Mouse (Mus musculus): Measurements from ENCODE around the gene Shisa5. TPM values are rescaled to one million over a fixed set of nuclear protein-coding genes. Genes with fewer than 3 reads are reported as not detected.
A peak's percentile ranks its signal among the peaks of the same experiment; 100 is the strongest.

Shisa5 gene
- polyA plus RNA-seq, 1 experiment from 2014 or later, result 122 TPM

DNA sequence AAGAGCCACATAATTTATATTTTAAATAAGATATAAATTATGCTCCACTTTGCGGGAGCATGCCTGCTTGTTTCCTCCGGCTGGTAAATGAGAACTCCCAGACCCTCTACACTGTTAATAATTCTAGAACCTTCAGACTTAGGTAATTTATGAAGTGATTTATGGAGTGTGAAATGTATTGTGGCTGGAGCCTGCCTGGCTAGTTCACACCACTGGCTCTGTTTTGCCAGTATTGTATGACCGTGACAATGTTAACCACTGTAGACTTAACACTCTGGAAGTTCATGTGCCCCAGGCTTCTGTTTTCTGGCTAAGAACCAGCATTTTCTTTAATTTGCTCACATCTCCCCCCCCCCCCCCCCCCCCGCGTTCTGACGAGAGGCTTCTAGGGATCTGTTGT, 69.0 kb downstream of the Shisa5 start:
- DNase-seq (ENCODE audit: low spot score), result peak; percentile 78
- no peaks in the 10 kb centered on the region for H3K9me3 ChIP-seq (replicated peaks; ENCODE audit: low read length)
- no peak for TF ChIP-seq CTCF (IDR thresholded peaks at IDR 0.05; ENCODE audit: low read depth)
- peaks cover 16% of the 10 kb centered on the region for H3K4me1 ChIP-seq (replicated peaks; ENCODE audit: insufficient read depth, low read length)
- H3K9ac ChIP-seq (ENCODE audit: low read depth, low read length), result no peak overlapping the region
- peaks cover 62% of the 10 kb centered on the region for H3K36me3 ChIP-seq (ENCODE audit: insufficient read depth, low read length)
- H3K27ac ChIP-seq, result peak overlapping the region; percentile 70
- H3K27me3 ChIP-seq (ENCODE audit: insufficient read depth, low read length), result no peaks in the 10 kb centered on the region
- peak overlapping the region; percentile 21; the same call in 1 of the 2 replicates for H3K4me2 ChIP-seq (ENCODE audit: low read length)
- ATAC-seq (replicated peaks; ENCODE audit: low FRiP score, low read depth), result peak; percentile 61
- H3K4me3 ChIP-seq (replicated peaks; ENCODE audit: low read depth, low read length), result no peak overlapping the region
- 17% methylated on average over 5 of the region's 6 CpGs for WGBS

Other genes with a start within 250 kb of the Shisa5 start
- gene Nckipsd, start 230.2 kb upstream of the Shisa5 start, polyA plus RNA-seq (2015; fragmentation: Nextera tagmentation; extraction: Ambion mirVana), result 11.3 and 13.6 TPM in 2 replicates
- gene Celsr3, start 212.2 kb upstream of the Shisa5 start, polyA plus RNA-seq (2015; fragmentation: Nextera tagmentation; extraction: Ambion mirVana), result 0.06 and 0.11 TPM in 2 replicates
- gene Slc26a6, start 185.3 kb upstream of the Shisa5 start, polyA plus RNA-seq (2015; fragmentation: Nextera tagmentation; extraction: Ambion mirVana), result 10.7 and 12.8 TPM in 2 replicates
- not detected in 2 replicates for gene Tmem89, start 123.9 kb upstream of the Shisa5 start, polyA plus RNA-seq (2015; fragmentation: Nextera tagmentation; extraction: Ambion mirVana)
- gene Uqcrc1, start 101.9 kb upstream of the Shisa5 start, polyA plus RNA-seq (2015; fragmentation: Nextera tagmentation; extraction: Ambion mirVana), result 662 and 717 TPM in 2 replicates
- 2.9 and 3.1 TPM in 2 replicates for gene Col7a1, start 85.0 kb upstream of the Shisa5 start, polyA plus RNA-seq (2015; fragmentation: Nextera tagmentation; extraction: Ambion mirVana)
- gene Ucn2, start 52.6 kb upstream of the Shisa5 start, polyA plus RNA-seq (2015; fragmentation: Nextera tagmentation; extraction: Ambion mirVana), result 0.11 TPM in 1 of 2 replicates, not detected in the other
- gene Pfkfb4, start 46.8 kb upstream of the Shisa5 start, polyA plus RNA-seq (2015; fragmentation: Nextera tagmentation; extraction: Ambion mirVana), result 5.8 and 7.9 TPM in 2 replicates
- 14.3 and 15.2 TPM in 2 replicates for gene Trex1, start 21.2 kb downstream of the Shisa5 start, polyA plus RNA-seq (2015; fragmentation: Nextera tagmentation; extraction: Ambion mirVana)
- gene Atrip, start 35.6 kb downstream of the Shisa5 start, polyA plus RNA-seq (2015; fragmentation: Nextera tagmentation; extraction: Ambion mirVana), result 18.8 and 20.9 TPM in 2 replicates
- gene Ccdc51, start 43.9 kb downstream of the Shisa5 start, polyA plus RNA-seq (2015; fragmentation: Nextera tagmentation; extraction: Ambion mirVana), result 12.9 and 13.8 TPM in 2 replicates
- 635 and 680 TPM in 2 replicates for gene Tma7, start 44.0 kb downstream of the Shisa5 start, polyA plus RNA-seq (2015; fragmentation: Nextera tagmentation; extraction: Ambion mirVana)
- 8.4 and 9.6 TPM in 2 replicates for gene Plxnb1, start 56.8 kb downstream of the Shisa5 start, polyA plus RNA-seq (2015; fragmentation: Nextera tagmentation; extraction: Ambion mirVana)
- not detected in 2 replicates for gene Fbxw21, start 123.5 kb downstream of the Shisa5 start, polyA plus RNA-seq (2015; fragmentation: Nextera tagmentation; extraction: Ambion mirVana)
- not detected in 2 replicates for gene Fbxw13, start 157.4 kb downstream of the Shisa5 start, polyA plus RNA-seq (2015; fragmentation: Nextera tagmentation; extraction: Ambion mirVana)
- gene Fbxw20, start 196.2 kb downstream of the Shisa5 start, polyA plus RNA-seq (2015; fragmentation: Nextera tagmentation; extraction: Ambion mirVana), result not detected in 2 replicates
- not detected in 2 replicates for gene Fbxw14, start 249.1 kb downstream of the Shisa5 start, polyA plus RNA-seq (2015; fragmentation: Nextera tagmentation; extraction: Ambion mirVana)